Mouse (Mus musculus) ES-Bruce4 (cell line): ENCODE results near the gene Mindy4.

Source experiments
- CTCF ChIP-seq: IDR thresholded peaks from one replicate; pipeline ENCODE4 v1.8.1; 2011; ENCODE audit warnings: low read depth, low read length
- EP300 ChIP-seq: IDR thresholded peaks from 2 replicates; pipeline ENCODE4 v1.6.1; 2011; ENCODE audit warnings: low read depth, low read length; ENCODE audit not compliant: insufficient read depth

GRCm38 (mm10) chr6:55318597-55318996, 115.4 kb downstream of the Mindy4 start:
- TF ChIP-seq EP300 (no peak), CTCF (no peak)
